Mouse (Mus musculus) heart, adult 2 months (tissue): Measurements from ENCODE around the gene Trim9. TPM values are rescaled to one million over a fixed set of nuclear protein-coding genes. Genes with fewer than 3 reads are reported as not detected.

ENCODE experiments used
- DNase-seq, 2 experiments: peaks; one replicate each; pipeline ENCODE4 v3.0.0; 2021
- H3K27ac ChIP-seq: fragments of 200-600 bp; 2 replicates; pipeline ENCODE4 v1.8.1; 2022
- H3K27me3 ChIP-seq: fragments of 200-500 bp; 2 replicates; pipeline ENCODE4 v1.6.1; 2012; ENCODE audit warnings: mild to moderate bottlenecking, low read length, inconsistent platforms, mixed read lengths; ENCODE audit not compliant: control insufficient read depth, insufficient read depth
- H3K36me3 ChIP-seq: fragments of 200-500 bp; 2 replicates; pipeline ENCODE4 v1.6.1; 2012; ENCODE audit warnings: low read length, inconsistent platforms; ENCODE audit not compliant: control insufficient read depth, insufficient read depth
- H3K4me1 ChIP-seq: fragments of 200-500 bp; 2 replicates; pipeline ENCODE4 v1.6.1; 2011; ENCODE audit warnings: low read length; ENCODE audit not compliant: control insufficient read depth, insufficient read depth
- H3K4me3 ChIP-seq: fragments of 200-600 bp; 2 replicates; pipeline ENCODE4 v1.8.1; 2022
- H3K79me2 ChIP-seq: fragments of 200-500 bp; replicated peaks from 2 replicates; pipeline ENCODE4 v1.6.1; 2012; ENCODE audit warnings: mild to moderate bottlenecking, inconsistent platforms, low read length, moderate library complexity, mixed read lengths; ENCODE audit not compliant: control insufficient read depth, insufficient read depth
- H3K9ac ChIP-seq: fragments of 200-500 bp; 2 replicates; pipeline ENCODE4 v1.6.1; 2012; ENCODE audit warnings: low read depth, mild to moderate bottlenecking, control low read depth, inconsistent platforms, low read length, mixed read lengths
- CTCF ChIP-seq: fragments of 200-600 bp; IDR thresholded peaks from 2 replicates; pipeline ENCODE4 v1.8.1; 2022; ENCODE audit warnings: antibody characterized with exemption, mild to moderate bottlenecking, moderate library complexity
- EP300 ChIP-seq: fragments of 200-500 bp; IDR thresholded peaks from 2 replicates; pipeline ENCODE4 v1.6.1; 2011; ENCODE audit warnings: low read depth, low read length, control low read depth; ENCODE audit not compliant: insufficient read depth
- POLR2A ChIP-seq: fragments of 200-500 bp; IDR thresholded peaks from 2 replicates; pipeline ENCODE4 v1.6.1; 2011; ENCODE audit warnings: mild to moderate bottlenecking, low read depth, low read length, control low read depth; ENCODE audit not compliant: insufficient read depth
- WGBS: fragments of 180-500 bp; shearing (Covaris S2); methylation state at CpG from one replicate; pipeline ENCODE4 v1.1.7; 2018; 5-methylcytosine and 5-hydroxymethylcytosine counted together
- intact Hi-C: fragments of 180-260 bp; cut with DNase I; formaldehyde crosslinking; loops from one replicate; pipeline ENCODE4 v1.15.1; 2025
- polyA plus RNA-seq: library from polyadenylated mRNA; depleted of rRNA; stranded (reverse); fragments of >200 nt; gene quantifications from 2 replicates; pipeline ENCODE4 v1.2.3, GENCODE M21; 2012
- total RNA-seq, 2 experiments: library from RNA; stranded (reverse); gene quantifications; 2 replicates each; pipeline ENCODE4 v1.2.3; 2021

Trim9 gene
- total and polyA plus RNA-seq, 3 experiments, result 0.11 to 0.16 (median 0.12) TPM

DNA sequence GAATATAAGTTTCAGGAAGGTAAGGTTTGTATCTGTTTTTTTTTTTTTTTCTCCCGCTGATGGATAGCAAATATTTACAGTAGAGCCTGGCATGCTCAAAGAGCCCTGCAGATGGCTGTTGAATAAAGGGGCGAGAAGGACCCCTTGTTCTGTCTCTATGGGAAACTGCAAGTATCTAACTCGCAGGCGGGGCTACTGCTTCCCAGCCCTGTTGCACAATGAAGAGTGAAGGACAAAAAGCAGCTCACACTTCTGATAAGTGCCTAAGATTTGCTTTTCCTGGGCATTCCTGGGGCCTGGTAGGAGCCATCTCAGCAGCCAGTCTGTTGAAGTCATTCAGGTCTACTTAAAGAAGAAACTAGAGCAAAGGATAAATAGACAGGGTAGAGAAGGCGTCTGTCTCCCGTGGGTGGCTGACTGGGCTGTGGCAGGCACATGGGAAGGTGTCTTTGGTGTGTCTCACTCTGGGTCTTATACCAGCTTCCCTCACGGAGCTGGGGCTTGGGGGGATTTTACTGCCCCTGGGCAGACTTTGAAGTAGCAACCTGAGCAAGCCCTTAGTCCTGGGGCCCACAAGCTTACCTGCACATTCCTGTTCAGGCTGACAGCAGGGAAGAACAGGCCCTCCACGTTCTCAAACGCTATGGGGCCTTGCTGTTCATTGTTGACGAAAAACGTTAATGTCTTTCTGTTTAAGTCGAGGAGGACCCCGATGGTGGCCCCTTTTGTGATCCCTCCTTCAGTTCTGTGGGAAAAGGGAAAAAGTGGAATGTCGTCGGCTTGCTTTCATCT is 99.5 kb downstream of the Trim9 start:
- Histone ChIP-seq H3K27me3 (no peaks in the 10 kb centered on the region), H3K27ac (no peak overlapping the region), H3K9ac (no peak overlapping the region), H3K36me3 (no peaks in the 10 kb centered on the region), H3K4me1 (no peaks in the 10 kb centered on the region), H3K79me2 (no peaks in the 10 kb centered on the region), H3K4me3 (no peak overlapping the region)
- no peak for TF ChIP-seq CTCF
- DNase-seq, result no peak
- WGBS, result 68% methylated on average over 15 of the region's 15 CpGs
- intact Hi-C loops, result no loop called here

DNA sequence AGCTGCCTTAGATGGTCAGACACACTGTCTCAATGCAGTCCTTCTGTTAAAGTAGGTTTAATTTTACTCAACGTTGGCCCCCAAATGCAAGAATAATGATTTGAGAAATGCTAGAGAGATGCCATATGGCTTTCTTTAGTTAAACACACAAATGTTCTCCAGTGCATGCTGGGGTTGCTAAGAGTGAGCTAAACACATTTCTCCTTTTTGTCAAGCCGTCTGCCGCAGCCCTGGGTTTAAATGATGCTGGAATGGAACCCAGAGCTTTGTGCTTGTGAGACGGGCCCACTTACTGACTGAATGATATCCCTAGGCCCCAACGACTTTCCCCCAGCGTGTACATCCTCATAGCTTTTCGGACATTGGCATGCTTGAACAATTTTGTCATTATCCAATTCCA is 104.9 kb downstream of the Trim9 start:
- H3K9ac ChIP-seq, result no peak overlapping the region

DNA sequence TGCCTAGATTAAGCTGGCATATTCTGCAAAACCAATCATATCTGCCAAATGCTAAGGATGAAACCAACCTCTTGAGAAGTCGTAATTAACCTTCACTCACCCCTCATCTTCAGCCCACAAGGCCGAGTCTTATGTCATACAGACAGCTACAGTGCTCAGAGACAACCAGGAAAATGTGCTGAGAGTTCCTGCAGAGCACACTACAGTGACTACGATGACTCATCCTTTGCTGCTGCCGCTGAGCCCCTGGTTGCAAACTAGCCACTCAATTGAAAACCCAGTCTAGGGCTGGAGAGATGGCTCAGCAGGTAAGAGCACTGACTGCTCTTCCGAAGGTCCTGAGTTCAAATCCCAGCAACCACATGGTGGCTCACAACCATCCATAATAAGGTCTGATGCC is 107.7 kb downstream of the Trim9 start:
- H3K27me3 ChIP-seq, result no peaks in the 10 kb centered on the region
- no peak overlapping the region for H3K27ac ChIP-seq
- intact Hi-C loops, result loop anchor here (10.0 kb wide), 1 partner anchor 675 kb away; no protein-coding TSS in a partner anchor
- no peaks in the 10 kb centered on the region for H3K36me3 ChIP-seq
- WGBS, result 62% methylated on average over 5 of the region's 5 CpGs
- H3K9ac ChIP-seq, result no peak overlapping the region
- H3K4me1 ChIP-seq, result no peaks in the 10 kb centered on the region; the same call in 1 of the 2 replicates
- DNase-seq, result no peak
- no peaks in the 10 kb centered on the region for H3K79me2 ChIP-seq
- H3K4me3 ChIP-seq, result no peak overlapping the region
- no peak for TF ChIP-seq POLR2A

More for the DNA sequence above, 104.9 kb downstream of the Trim9 start:
- H3K27ac ChIP-seq, result no peak overlapping the region
- intact Hi-C loops, result no loop called here
- no peaks in the 10 kb centered on the region for H3K36me3 ChIP-seq
- H3K79me2 ChIP-seq, result no peaks in the 10 kb centered on the region
- H3K27me3 ChIP-seq, result no peaks in the 10 kb centered on the region
- no peak overlapping the region for H3K4me3 ChIP-seq
- DNase-seq, result no peak
- TF ChIP-seq POLR2A, result no peak
- no peak for TF ChIP-seq EP300
- no peak for TF ChIP-seq CTCF
- WGBS, result 90% methylated on average over 7 of the region's 7 CpGs
- H3K4me1 ChIP-seq, result no peaks in the 10 kb centered on the region

DNA sequence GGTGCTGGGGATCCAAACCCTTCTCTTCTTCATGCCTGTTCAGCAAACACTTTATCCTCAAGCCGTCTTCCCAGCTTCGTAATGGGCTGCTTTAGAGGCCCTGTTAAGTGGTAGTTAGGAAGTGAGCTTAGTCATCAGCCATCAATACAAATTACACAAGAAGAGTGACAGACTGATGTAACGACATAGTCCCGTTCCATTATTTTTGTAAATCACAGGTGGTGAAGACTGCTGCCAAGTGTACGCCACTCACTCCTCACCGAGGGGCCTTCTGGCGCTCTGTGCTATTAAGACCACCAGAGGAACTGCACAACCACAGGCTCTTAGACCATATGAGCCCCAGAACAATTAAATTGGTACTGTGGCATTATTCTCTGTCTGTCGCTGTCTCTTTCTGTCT is 108.8 kb downstream of the Trim9 start:
- no peak overlapping the region for H3K27ac ChIP-seq
- no peaks in the 10 kb centered on the region for H3K36me3 ChIP-seq
- intact Hi-C loops, result loop anchor here (10.0 kb wide), 1 partner anchor 676 kb away; no protein-coding TSS in a partner anchor
- 71% methylated on average over 8 of the region's 8 CpGs for WGBS
- TF ChIP-seq POLR2A (no peak), EP300 (no peak), CTCF (no peak)
- H3K4me3 ChIP-seq, result no peak overlapping the region
- no peak for DNase-seq
- H3K27me3 ChIP-seq, result no peaks in the 10 kb centered on the region
- H3K4me1 ChIP-seq, result no peaks in the 10 kb centered on the region; the same call in 1 of the 2 replicates
- no peak overlapping the region for H3K9ac ChIP-seq
- H3K79me2 ChIP-seq, result no peaks in the 10 kb centered on the region

DNA sequence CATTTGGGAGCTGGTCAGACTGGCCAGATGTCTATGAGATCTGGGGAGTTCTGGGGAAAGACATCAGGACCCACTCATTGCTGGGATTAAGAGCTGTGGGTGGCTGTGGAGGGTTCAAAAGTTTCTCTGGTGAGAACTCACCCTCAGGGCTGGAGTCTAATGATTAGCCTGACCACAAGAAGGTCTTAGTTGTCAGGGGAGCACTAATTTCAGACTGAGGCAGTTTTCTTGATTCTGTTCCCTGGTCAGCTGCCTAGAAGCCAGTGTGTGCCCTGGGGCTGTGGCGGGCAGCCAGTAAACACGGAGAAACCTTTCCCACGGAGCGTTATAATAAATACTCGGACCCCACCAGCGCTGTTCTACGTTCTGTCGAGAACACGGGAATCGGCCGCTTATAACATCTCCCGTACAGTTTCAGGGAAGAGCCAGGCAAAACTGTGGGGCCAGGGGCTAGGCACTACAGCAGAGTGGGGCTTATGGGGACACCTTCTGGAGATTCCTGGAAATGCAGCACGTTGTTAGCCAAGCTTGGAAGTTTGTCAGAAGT is 112.4 kb downstream of the Trim9 start:
- H3K27me3 ChIP-seq, result no peaks in the 10 kb centered on the region
- no peaks in the 10 kb centered on the region for H3K36me3 ChIP-seq
- 8% methylated on average over 13 of the region's 13 CpGs for WGBS
- H3K9ac ChIP-seq, result peak overlapping the region; percentile 69
- H3K27ac ChIP-seq, result peak overlapping the region; percentile 55
- peak; percentile 92 for TF ChIP-seq CTCF
- 0 out of 2 replicates have a peak, but pooled peaks have one; percentile 16 for TF ChIP-seq POLR2A
- no peak for TF ChIP-seq EP300
- intact Hi-C loops, result loop anchor here (1.0 to 10.0 kb wide), 3 partner anchors 112 to 680 kb away; partner anchors contain the start of gene Trim9
- DNase-seq, result peak; percentile 64 to 79
- H3K4me3 ChIP-seq, result peak overlapping the region; percentile 41; the same call in 1 of the 2 replicates
- H3K79me2 ChIP-seq, result no peaks in the 10 kb centered on the region
- H3K4me1 ChIP-seq, result no peaks in the 10 kb centered on the region; the same call in 1 of the 2 replicates

DNA sequence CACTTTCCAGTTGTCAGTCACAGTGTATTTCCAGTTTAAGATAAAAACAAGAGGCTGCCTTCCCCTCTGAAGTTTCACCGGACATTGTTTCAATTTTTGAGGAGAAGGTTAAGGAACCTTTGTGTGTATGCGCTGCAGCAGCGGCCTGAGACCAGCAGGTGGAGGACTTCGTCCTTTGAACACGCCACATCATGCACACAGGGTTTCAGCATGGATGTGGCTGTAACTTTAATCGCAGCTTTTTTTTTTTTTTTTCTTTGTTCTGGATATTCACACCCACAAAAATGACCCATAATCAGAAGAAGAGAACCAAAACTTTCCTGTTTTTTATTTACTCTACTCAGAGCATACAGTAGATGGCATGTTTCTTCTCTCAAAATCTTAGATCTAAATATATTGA is 113.0 kb downstream of the Trim9 start:
- TF ChIP-seq EP300 (peak; percentile 45; the same call in 1 of the 2 replicates), POLR2A (no peak), CTCF (peak; percentile 93)
- Histone ChIP-seq H3K27ac (peak overlapping the region; percentile 55; the same call in 1 of the 2 replicates), H3K4me3 (no peak overlapping the region), H3K9ac (no peak overlapping the region), H3K36me3 (no peaks in the 10 kb centered on the region), H3K27me3 (no peaks in the 10 kb centered on the region), H3K4me1 (no peaks in the 10 kb centered on the region; the same call in 1 of the 2 replicates), H3K79me2 (no peaks in the 10 kb centered on the region)
- intact Hi-C loops, result loop anchor here (1.0 to 10.0 kb wide), 3 partner anchors 113 to 680 kb away; partner anchors contain the start of gene Trim9
- DNase-seq, result peak; percentile 39 to 44
- WGBS, result 5% methylated on average over 6 of the region's 6 CpGs
